12 mouse cellular contexts compared by ENCODE assay signal in genomic region chr6:99599229-99599628, GRCm38 (mm10).
DNase-seq lines count a peak whose midpoint lies in the region; ATAC-seq and TF ChIP-seq lines count a peak whose summit lies in the region.
"Had no signal": no experiment of that assay in that cellular context is flagged by ENCODE, and none has a peak within 500 bp of the region (broad histone marks: within the 10 kb centered on the region; RNA-seq: fewer than 3 reads in every experiment).

No protein-coding gene starts in this region.

- H3K4me2 ChIP-seq in neural tube, embryonic 11.5 days (ENCODE audit: low read depth), result no peak overlapping the region
- 0 out of 2 replicates have a peak overlapping the region, but pooled peaks have one; percentile 13 for H3K4me2 ChIP-seq in forebrain, postnatal 0 days (ENCODE audit: low read depth)
- no peak overlapping the region for H3K4me2 ChIP-seq in stomach, postnatal 0 days (replicated peaks; ENCODE audit: low read depth)
- H3K4me2 ChIP-seq: liver, embryonic 15.5 days had no signal

- TF ChIP-seq EP300 in stomach, postnatal 0 days (optimal IDR thresholded peaks at IDR 0.05), result no peak

- no peaks in the 10 kb centered on the region for H3K27me3 ChIP-seq in neural tube, embryonic 11.5 days (ENCODE audit: control insufficient read depth, insufficient read depth, low read length)
- no peaks in the 10 kb centered on the region for H3K27me3 ChIP-seq in forebrain, postnatal 0 days (ENCODE audit: insufficient read depth, low read length)
- peaks cover 5% of the 10 kb centered on the region; the same call in 1 of the 2 replicates for H3K27me3 ChIP-seq in limb, embryonic 10.5 days (ENCODE audit: low read depth, poor library complexity, severe bottlenecking)
- H3K27me3 ChIP-seq in stomach, postnatal 0 days (ENCODE audit: control insufficient read depth, insufficient read depth, low read length), result no peaks in the 10 kb centered on the region
- H3K27me3 ChIP-seq: embryonic facial prominence, embryonic 15.5 days; liver, embryonic 15.5 days had no signal

- no peaks in the 10 kb centered on the region for H3K9me3 ChIP-seq in neural tube, embryonic 11.5 days (ENCODE audit: control insufficient read depth, low read length)
- no peaks in the 10 kb centered on the region for H3K9me3 ChIP-seq in forebrain, postnatal 0 days (ENCODE audit: low read length)
- H3K9me3 ChIP-seq in limb, embryonic 10.5 days (replicated peaks), result no peaks in the 10 kb centered on the region
- H3K9me3 ChIP-seq in stomach, postnatal 0 days (ENCODE audit: control insufficient read depth, low read length), result no peaks in the 10 kb centered on the region
- H3K9me3 ChIP-seq: embryonic facial prominence, embryonic 15.5 days; liver, embryonic 15.5 days had no signal

- peak; percentile 46 for DNase-seq in neural tube, embryonic 11.5 days (ENCODE audit: low spot score)
- no peak for DNase-seq in neural tube, embryonic 10.5 days (ENCODE audit: extremely low spot score, low spot score)
- DNase-seq in forebrain, postnatal 0 days, result peak; percentile 51
- DNase-seq in limb, embryonic 10.5 days (ENCODE audit: low spot score), result no peak
- peak; percentile 14 for DNase-seq in stomach, postnatal 0 days (ENCODE audit: low spot score)
- no peak for DNase-seq in MN1 (ENCODE audit: low spot score)
- no peak for DNase-seq in urinary bladder, postnatal 14 days (ENCODE audit: low spot score)
- DNase-seq: adrenal gland, postnatal 25 days; heart, adult 2 months had no signal

- no peak for TF ChIP-seq CTCF in forebrain, postnatal 0 days (IDR thresholded peaks at IDR 0.05; ENCODE audit: low read depth)
- TF ChIP-seq CTCF in stomach, postnatal 0 days (IDR thresholded peaks at IDR 0.05; ENCODE audit: low read depth), result no peak

- no peak overlapping the region for H3K4me3 ChIP-seq in neural tube, embryonic 11.5 days (ENCODE audit: low read depth, low read length)
- no peak overlapping the region for H3K4me3 ChIP-seq in forebrain, postnatal 0 days (ENCODE audit: low read depth, low read length)
- H3K4me3 ChIP-seq in limb, embryonic 10.5 days, result no peak overlapping the region
- H3K4me3 ChIP-seq in stomach, postnatal 0 days (ENCODE audit: low read depth, low read length), result no peak overlapping the region
- H3K4me3 ChIP-seq: embryonic facial prominence, embryonic 15.5 days; heart, adult 2 months; liver, embryonic 15.5 days had no signal

- H3K9ac ChIP-seq in neural tube, embryonic 11.5 days (ENCODE audit: low read length), result no peak overlapping the region
- H3K9ac ChIP-seq in forebrain, postnatal 0 days, result 0 out of 2 replicates have a peak overlapping the region, but pooled peaks have one; percentile 0
- H3K9ac ChIP-seq in stomach, postnatal 0 days (ENCODE audit: low read length), result no peak overlapping the region
- H3K9ac ChIP-seq: embryonic facial prominence, embryonic 15.5 days; liver, embryonic 15.5 days had no signal

- ATAC-seq in neural tube, embryonic 11.5 days (ENCODE audit: insufficient read depth, low FRiP score, low TSS enrichment), result peak; percentile 56
- peak; percentile 25; the same call in 1 of the 2 replicates for ATAC-seq in forebrain, postnatal 0 days
- ATAC-seq in stomach, postnatal 0 days (ENCODE audit: low FRiP score, low TSS enrichment), result no peak

- H3K36me3 ChIP-seq in neural tube, embryonic 11.5 days (ENCODE audit: control insufficient read depth, insufficient read depth, low read length), result no peaks in the 10 kb centered on the region
- H3K36me3 ChIP-seq in forebrain, postnatal 0 days (ENCODE audit: insufficient read depth), result no peaks in the 10 kb centered on the region
- H3K36me3 ChIP-seq in limb, embryonic 10.5 days, result no peaks in the 10 kb centered on the region
- no peaks in the 10 kb centered on the region for H3K36me3 ChIP-seq in stomach, postnatal 0 days (ENCODE audit: control insufficient read depth, insufficient read depth, low read length)
- H3K36me3 ChIP-seq: embryonic facial prominence, embryonic 15.5 days; G1E; liver, embryonic 15.5 days had no signal

- WGBS in neural tube, embryonic 11.5 days, result 36% methylated on average over 5 of the region's 5 CpGs
- 34% methylated on average over 5 of the region's 5 CpGs for WGBS in forebrain, postnatal 0 days
- WGBS in limb, embryonic 10.5 days, result 69% methylated on average over 5 of the region's 5 CpGs
- 53% methylated on average over 5 of the region's 5 CpGs for WGBS in stomach, postnatal 0 days

- no peak overlapping the region for H3K27ac ChIP-seq in neural tube, embryonic 11.5 days (ENCODE audit: low read depth, low read length)
- H3K27ac ChIP-seq in forebrain, postnatal 0 days (ENCODE audit: low read depth, low read length), result no peak overlapping the region
- peak overlapping the region; percentile 44; the same call in 1 of the 2 replicates for H3K27ac ChIP-seq in limb, embryonic 10.5 days
- H3K27ac ChIP-seq in stomach, postnatal 0 days (replicated peaks), result no peak overlapping the region
- H3K27ac ChIP-seq: embryonic facial prominence, embryonic 15.5 days; heart, adult 2 months; liver, embryonic 15.5 days had no signal

- H3K4me1 ChIP-seq in neural tube, embryonic 11.5 days (ENCODE audit: control insufficient read depth, insufficient read depth, low read length), result peaks cover 4% of the 10 kb centered on the region; the same call in 1 of the 2 replicates
- H3K4me1 ChIP-seq in forebrain, postnatal 0 days (ENCODE audit: insufficient read depth), result peaks cover 7% of the 10 kb centered on the region
- peaks cover 15% of the 10 kb centered on the region for H3K4me1 ChIP-seq in limb, embryonic 10.5 days
- no peaks in the 10 kb centered on the region for H3K4me1 ChIP-seq in stomach, postnatal 0 days (replicated peaks; ENCODE audit: control insufficient read depth, insufficient read depth)

Comparison
In these comparisons a context has a peak if more than half of its experiments do, and no peak if none do; other contexts are left out.
1. DNase-seq: peak in neural tube, embryonic 11.5 days (single experiment), forebrain, postnatal 0 days (single experiment) and stomach, postnatal 0 days (single experiment); none in neural tube, embryonic 10.5 days (single experiment), limb, embryonic 10.5 days (single experiment), MN1 (single experiment) and urinary bladder, postnatal 14 days (single experiment).